Mouse (Mus musculus) CH12.LX (cell line): ENCODE measurements around the gene Klhl26. TPM values are rescaled to one million over a fixed set of nuclear protein-coding genes. Genes with fewer than 3 reads are reported as not detected.
A peak's percentile ranks its signal among the peaks of the same experiment; 100 is the strongest.

Experiments used
- DNase-seq: peaks from one replicate; pipeline ENCODE4 v3.0.0-alpha.2; 2013; ENCODE audit errors: extremely low read depth
- H3K27ac ChIP-seq: 2 replicates; pipeline ENCODE4 v1.5.1; 2012; ENCODE audit warnings: low read depth, mild to moderate bottlenecking, control low read depth, moderate library complexity; ENCODE audit not compliant: insufficient read depth
- H3K27me3 ChIP-seq: replicated peaks from 2 replicates; pipeline ENCODE3; 2012; ENCODE audit warnings: inconsistent platforms
- H3K36me3 ChIP-seq, 2 experiments: replicated peaks in 1 of 2; 2 replicates each; pipeline versions ENCODE3 to v1.6.1; 2012; ENCODE audit warnings: inconsistent platforms in 1 of 2, low read length in 1 of 2, mild to moderate bottlenecking in 1 of 2, mixed read lengths in 1 of 2, moderate library complexity in 1 of 2; ENCODE audit not compliant: control insufficient read depth in 1 of 2, insufficient read depth in 1 of 2
- H3K4me1 ChIP-seq, 2 experiments: 2 replicates each; pipeline ENCODE4 v1.6.1; 2012; ENCODE audit warnings: inconsistent platforms in 1 of 2, moderate library complexity in 1 of 2; ENCODE audit not compliant: insufficient read depth in 2 of 2, control insufficient read depth in 1 of 2
- H3K4me2 ChIP-seq: 2 replicates; pipeline ENCODE4 v1.6.1; 2012; ENCODE audit warnings: low read depth, mild to moderate bottlenecking, control low read depth; ENCODE audit not compliant: poor library complexity, insufficient read depth, severe bottlenecking
- H3K4me3 ChIP-seq, 3 experiments: fragments of 150-350 bp in 1 of 3; sonication (generic) in 1 of 3; replicated peaks in 1 of 3; 2 replicates each; pipeline versions ENCODE3 to v1.5.1; 2011 to 2012; ENCODE audit warnings: low read depth in 2 of 3, low read length in 2 of 3, mild to moderate bottlenecking in 2 of 3, moderate library complexity in 2 of 3, control low read depth in 1 of 3, improper control_type of control experiment in 1 of 3, inconsistent platforms in 1 of 3, mixed read lengths in 1 of 3; ENCODE audit not compliant: poor library complexity in 1 of 3
- H3K79me2 ChIP-seq: replicated peaks from 2 replicates; pipeline ENCODE4 v1.6.1; 2012; ENCODE audit warnings: mild to moderate bottlenecking, moderate library complexity; ENCODE audit not compliant: control insufficient read depth, poor library complexity, insufficient read depth, severe bottlenecking; ENCODE audit errors: extremely low read depth
- H3K9ac ChIP-seq: 2 replicates; pipeline ENCODE4 v1.6.1; 2012; ENCODE audit warnings: low read depth, mild to moderate bottlenecking, control low read depth, moderate library complexity; ENCODE audit not compliant: insufficient read depth
- H3K9me3 ChIP-seq: replicated peaks from 2 replicates; pipeline ENCODE3; 2012; ENCODE audit warnings: low read length, inconsistent platforms, mixed read lengths
- CHD1 ChIP-seq: IDR thresholded peaks from 2 replicates; pipeline ENCODE4 v1.6.1; 2012; ENCODE audit warnings: low read depth, low read length, improper control_type of control experiment, inconsistent platforms
- CHD2 ChIP-seq: IDR thresholded peaks from 2 replicates; pipeline ENCODE4 v1.6.1; 2011; ENCODE audit warnings: low read length, improper control_type of control experiment
- E2F4 ChIP-seq: IDR thresholded peaks from 2 replicates; pipeline ENCODE4 v1.6.1; 2011; ENCODE audit warnings: low read depth, low read length, improper control_type of control experiment; ENCODE audit not compliant: insufficient replicate concordance
- EP300 ChIP-seq: IDR thresholded peaks from 2 replicates; pipeline ENCODE4 v1.6.1; 2011; ENCODE audit warnings: low read length, improper control_type of control experiment
- ETS1 ChIP-seq: conservative IDR thresholded peaks from 2 replicates; pipeline ENCODE4 v1.6.1; 2012; ENCODE audit warnings: low read depth, mild to moderate bottlenecking, inconsistent platforms, low read length, improper control_type of control experiment, moderate library complexity
- GABPA ChIP-seq: IDR thresholded peaks from 2 replicates; pipeline ENCODE4 v1.6.1; 2012; ENCODE audit warnings: low read depth, low read length, improper control_type of control experiment, inconsistent platforms; ENCODE audit not compliant: insufficient replicate concordance
- JUN ChIP-seq: IDR thresholded peaks from 2 replicates; pipeline ENCODE4 v1.6.1; 2011; ENCODE audit warnings: low read depth, mild to moderate bottlenecking, low read length, improper control_type of control experiment, moderate library complexity; ENCODE audit not compliant: insufficient read depth
- JUND ChIP-seq: conservative IDR thresholded peaks from 2 replicates; pipeline ENCODE4 v1.6.1; 2011; ENCODE audit warnings: low read depth, low read length, improper control_type of control experiment
- MEF2A ChIP-seq: IDR thresholded peaks from 2 replicates; pipeline ENCODE4 v1.6.1; 2014; ENCODE audit warnings: low read depth, mild to moderate bottlenecking, inconsistent platforms, low read length, improper control_type of control experiment, borderline replicate concordance
- MYC ChIP-seq: IDR thresholded peaks from 2 replicates; pipeline ENCODE4 v1.6.1; 2011; ENCODE audit warnings: low read depth, mild to moderate bottlenecking, improper control_type of control experiment, low read length
- NRF1 ChIP-seq: IDR thresholded peaks from 2 replicates; pipeline ENCODE4 v1.6.1; 2014; ENCODE audit warnings: low read depth, mild to moderate bottlenecking, inconsistent platforms, low read length, improper control_type of control experiment, moderate library complexity
- POLR2A ChIP-seq: IDR thresholded peaks from 2 replicates; pipeline ENCODE4 v1.6.1; 2011; ENCODE audit warnings: low read depth, mild to moderate bottlenecking, improper control_type of control experiment, low read length
- POLR2AphosphoS2 ChIP-seq: IDR thresholded peaks from 2 replicates; pipeline ENCODE4 v1.6.1; 2011; ENCODE audit warnings: low read depth, low read length, improper control_type of control experiment
- SIN3A ChIP-seq: IDR thresholded peaks from 2 replicates; pipeline ENCODE4 v1.6.1; 2012; ENCODE audit warnings: low read length, improper control_type of control experiment, inconsistent platforms
- USF1 ChIP-seq: IDR thresholded peaks from 2 replicates; pipeline ENCODE4 v1.6.1; 2014; ENCODE audit warnings: low read depth, mild to moderate bottlenecking, inconsistent platforms, low read length, improper control_type of control experiment
- USF2 ChIP-seq: conservative IDR thresholded peaks from 2 replicates; pipeline ENCODE4 v1.6.1; 2011; ENCODE audit warnings: low read depth, low read length, improper control_type of control experiment
- dilution Hi-C: fragments of 300-500 bp; cut with MboI; formaldehyde crosslinking; loops from 2 replicates; pipeline ENCODE4 v1.14.3; 2020; ENCODE audit warnings: low sequenced_read_pairs; ENCODE audit not compliant: extremely low pct_unique_long_range_greater_than_20kb, extremely low pct_ligation_motif_present
- in situ Hi-C: fragments of 300-500 bp; cut with MboI; formaldehyde crosslinking; loops from 3 replicates; pipeline ENCODE4 v1.14.3; 2019; ENCODE audit warnings: low sequenced_read_pairs, low pct_ligation_motif_present, low pct_unique_long_range_greater_than_20kb, mixed read lengths
- polyA plus RNA-seq: library from polyadenylated mRNA; unstranded; fragments of >175 nt; gene quantifications from 2 replicates; pipeline ENCODE4 v1.2.1, GENCODE M21; 2012; ENCODE audit warnings: low read depth; ENCODE audit not compliant: insufficient read length
- total RNA-seq, 2 experiments: library from RNA; depleted of rRNA; stranded (reverse); fragments of 300-350 nt in 1 of 2; fragments of >200 nt in 1 of 2; gene quantifications; 2 replicates each; pipeline ENCODE4 v1.2.3; 2012 to 2014

The Klhl26 gene
- total and polyA plus RNA-seq, 3 experiments: 4.7 to 15.6 (median 6.0) TPM

- no peak overlapping the region for H3K4me3 ChIP-seq
- peaks cover 6 to 22% of the 10 kb centered on the region in 2 experiments; a peak in 3 of 4 replicates for H3K4me1 ChIP-seq
- peaks cover 0 to 27% of the 10 kb centered on the region in 2 experiments for H3K36me3 ChIP-seq
- DNase-seq: no peak
- no peak overlapping the region for H3K4me2 ChIP-seq
- dilution Hi-C loops: no loop called here
- in situ Hi-C loops: no loop called here
- H3K27me3 ChIP-seq: no peaks in the 10 kb centered on the region
- H3K27ac ChIP-seq: no peak overlapping the region
- no peak overlapping the region for H3K9ac ChIP-seq
- no peaks in the 10 kb centered on the region for H3K79me2 ChIP-seq
- TF ChIP-seq POLR2A (no peak), JUN (no peak), MEF2A (no peak), ETS1 (no peak), NRF1 (no peak), GABPA (no peak), CHD2 (no peak), MYC (no peak)
- no peaks in the 10 kb centered on the region for H3K9me3 ChIP-seq
Measured at GRCm38 (mm10) chr8:70431213-70431612, 45.6 kb downstream of the Klhl26 start.

- dilution Hi-C loops (no loop called here), in situ Hi-C loops (no loop called here)
- Histone ChIP-seq H3K4me3 (no peak overlapping the region), H3K27me3 (no peaks in the 10 kb centered on the region), H3K36me3 (peaks cover 0 to 42% of the 10 kb centered on the region in 2 experiments), H3K27ac (no peak overlapping the region), H3K9me3 (no peaks in the 10 kb centered on the region), H3K4me1 (peaks cover 0 to 13% of the 10 kb centered on the region in 2 experiments; a peak in 3 of 4 replicates), H3K9ac (no peak overlapping the region), H3K4me2 (no peak overlapping the region), H3K79me2 (no peaks in the 10 kb centered on the region)
- TF ChIP-seq CHD1: no peak
- no peak for TF ChIP-seq POLR2AphosphoS2
- TF ChIP-seq E2F4: no peak
- no peak for TF ChIP-seq JUN
- no peak for TF ChIP-seq SIN3A
- TF ChIP-seq USF1: no peak
- no peak for TF ChIP-seq USF2
- TF ChIP-seq JUND: no peak
- no peak for TF ChIP-seq POLR2A
- no peak for TF ChIP-seq MEF2A
- TF ChIP-seq EP300: no peak
- peak; percentile 46 for DNase-seq
Measured at GRCm38 (mm10) chr8:70426300-70426907, 50.4 kb downstream of the Klhl26 start.
